Mouse (Mus musculus) myocyte (in vitro differentiated cells): ENCODE data around the gene Fam178b.

Experiments
- CEBPB ChIP-seq: IDR thresholded peaks from 2 replicates; pipeline ENCODE4 v1.6.1; 2011; ENCODE audit warnings: mild to moderate bottlenecking, moderate library complexity; ENCODE audit not compliant: poor library complexity, insufficient read depth, severe bottlenecking
- E2F4 ChIP-seq: IDR thresholded peaks from one replicate; pipeline ENCODE4 v1.6.1; 2011; ENCODE audit warnings: mild to moderate bottlenecking, control low read depth, moderate library complexity; ENCODE audit not compliant: insufficient read depth
- MYOG ChIP-seq, 3 experiments: IDR thresholded peaks; one replicate each; pipeline ENCODE4 v1.6.1; 2011; ENCODE audit warnings: control low read depth in 2 of 3, low read depth in 2 of 3, mild to moderate bottlenecking in 2 of 3; ENCODE audit not compliant: insufficient read length in 2 of 3, control insufficient read depth in 1 of 3, insufficient read depth in 1 of 3
- POLR2A ChIP-seq: IDR thresholded peaks from one replicate; pipeline ENCODE4 v1.6.1; 2011; ENCODE audit warnings: low read depth, mild to moderate bottlenecking, control low read depth, moderate library complexity; ENCODE audit not compliant: insufficient read length
- POLR2AphosphoS2 ChIP-seq: IDR thresholded peaks from one replicate; pipeline ENCODE4 v1.6.1; 2011; ENCODE audit warnings: low read depth, control low read depth; ENCODE audit not compliant: insufficient read length
- SRF ChIP-seq: IDR thresholded peaks from one replicate; pipeline ENCODE4 v1.6.1; 2011; ENCODE audit warnings: low read depth; ENCODE audit not compliant: control insufficient read depth, insufficient read length
- TCF12 ChIP-seq: IDR thresholded peaks from one replicate; pipeline ENCODE4 v1.6.1; 2011; ENCODE audit warnings: mild to moderate bottlenecking, control low read depth; ENCODE audit not compliant: poor library complexity, insufficient read depth, severe bottlenecking
- TCF3 ChIP-seq: IDR thresholded peaks from one replicate; pipeline ENCODE4 v1.6.1; 2011; ENCODE audit warnings: low read depth, control low read depth; ENCODE audit not compliant: insufficient read length
- USF1 ChIP-seq: IDR thresholded peaks from one replicate; pipeline ENCODE4 v1.6.1; 2011; ENCODE audit warnings: low read depth, mild to moderate bottlenecking, control low read depth, moderate library complexity

- TF ChIP-seq E2F4 (no peak), MYOG (IDR thresholded peaks at IDR 0.05; ENCODE audit: control insufficient read depth in 1 of 3, insufficient read depth in 1 of 3, insufficient read length in 2 of 3, low read depth in 2 of 3) (no peak), POLR2AphosphoS2 (no peak), POLR2A (no peak), TCF3 (no peak), SRF (no peak), CEBPB (no peak), TCF12 (no peak), USF1 (no peak)
Measured at GRCm38 (mm10) chr1:36603361-36603760, 79.6 kb downstream of the Fam178b start.
